ENCODE assay signal across 35 mouse cellular contexts in genomic region chr2:128374926-128375325, GRCm38 (mm10).
"Had no signal": no experiment of that assay in that cellular context is flagged by ENCODE, and none has a peak within 500 bp of the region (broad histone marks: within the 10 kb centered on the region; RNA-seq: fewer than 3 reads in every experiment).

No protein-coding gene starts in this region.

- H3K27me3 ChIP-seq: heart, embryonic 12.5 days; heart, embryonic 13.5 days; heart, embryonic 15.5 days; hindbrain, embryonic 12.5 days; hindbrain, embryonic 13.5 days; hindbrain, embryonic 15.5 days; intestine, embryonic 15.5 days; kidney, embryonic 15.5 days had no signal

- DNase-seq: heart, postnatal 10 days; heart, postnatal 14 days; heart, postnatal 36 days; heart, postnatal 4 days; kidney, adult 11 months; kidney, adult 18-20 months; kidney, adult 2 months; kidney, adult 8-10 months; kidney, adult 9 months; kidney, postnatal 10 days; kidney, postnatal 14 days; kidney, postnatal 25 days; kidney, postnatal 36 days; kidney, postnatal 4 days; layer of hippocampus, adult 9-11 months; layer of hippocampus, postnatal 36 days had no signal

- H3K36me3 ChIP-seq: heart, embryonic 10.5 days; heart, embryonic 12.5 days; heart, embryonic 13.5 days; heart, embryonic 15.5 days; hindbrain, embryonic 10.5 days; hindbrain, embryonic 12.5 days; hindbrain, embryonic 13.5 days; hindbrain, embryonic 15.5 days; intestine, embryonic 15.5 days; kidney, embryonic 15.5 days had no signal

- H3K9ac ChIP-seq: heart, embryonic 12.5 days; heart, embryonic 13.5 days; heart, embryonic 15.5 days; hindbrain, embryonic 12.5 days; hindbrain, embryonic 13.5 days; hindbrain, embryonic 14.5 days; hindbrain, embryonic 15.5 days; intestine, embryonic 15.5 days; kidney, embryonic 15.5 days had no signal

- H3K27ac ChIP-seq: heart, embryonic 10.5 days; heart, embryonic 13.5 days; hindbrain, embryonic 10.5 days; hindbrain, embryonic 12.5 days; hindbrain, embryonic 14.5 days; hindbrain, embryonic 15.5 days; hindbrain, postnatal 0 days; intestine, embryonic 15.5 days; kidney, embryonic 15.5 days; kidney, postnatal 0 days; layer of hippocampus, adult 2 months had no signal

- H3K9me3 ChIP-seq: heart, embryonic 10.5 days; heart, embryonic 12.5 days; heart, embryonic 13.5 days; heart, embryonic 15.5 days; hindbrain, embryonic 10.5 days; hindbrain, embryonic 12.5 days; hindbrain, embryonic 13.5 days; hindbrain, embryonic 15.5 days; intestine, embryonic 15.5 days; kidney, embryonic 15.5 days had no signal

- H3K4me2 ChIP-seq: heart, embryonic 11.5 days; heart, embryonic 12.5 days; heart, embryonic 13.5 days; heart, embryonic 15.5 days; hindbrain, embryonic 12.5 days; hindbrain, embryonic 13.5 days; hindbrain, embryonic 14.5 days; hindbrain, embryonic 15.5 days; intestine, embryonic 15.5 days; kidney, embryonic 15.5 days had no signal

- ATAC-seq: hindbrain, embryonic 16.5 days; hindbrain, postnatal 0 days; inflammation-experienced regulatory T-cells, adult 6 months; intestine, embryonic 15.5 days; intestine, embryonic 16.5 days; intestine, postnatal 0 days had no signal

- H3K4me3 ChIP-seq: heart, embryonic 10.5 days; heart, embryonic 12.5 days; heart, embryonic 13.5 days; heart, embryonic 15.5 days; hindbrain, embryonic 10.5 days; hindbrain, embryonic 12.5 days; hindbrain, embryonic 13.5 days; hindbrain, embryonic 15.5 days; intestine, embryonic 15.5 days; kidney, embryonic 15.5 days; layer of hippocampus, adult 2 months had no signal
